Mouse (Mus musculus) left cerebral cortex, adult 6 months (tissue): ENCODE measurements around the gene Apcs. TPM values are rescaled to one million over a fixed set of nuclear protein-coding genes. Genes with fewer than 3 reads are reported as not detected.

Experiments used
- long read RNA-seq, 2 experiments: library from polyadenylated mRNA; unstranded; transcript quantifications; one replicate each; pipeline ENCODE4 v2.0.0; 2019 to 2020
- polyA plus RNA-seq: library from polyadenylated mRNA; unstranded; fragments of <200 nt; fragmentation: Nextera tagmentation; gene quantifications from 2 replicates; pipeline ENCODE4 v1.2.3, GENCODE M21; 2021

Gene Apcs
- not detected in 2 replicates for polyA plus RNA-seq
- long read RNA-seq, experiment 1, result 0 reads
- long read RNA-seq, experiment 2, result 0 reads

GRCm38 (mm10) chr1:172894777-172895357 lies at the start of gene Apcs:
Apcs (minus strand) TSS chr1:172895041.

Other genes with a start within 250 kb of the Apcs start
- not detected in 2 replicates for gene Crp, start 197.0 kb downstream of the Apcs start, polyA plus RNA-seq
- not detected in 2 replicates for gene Olfr16, start 55.4 kb upstream of the Apcs start, polyA plus RNA-seq
- not detected in 2 replicates for gene Olfr1408, start 242.3 kb upstream of the Apcs start, polyA plus RNA-seq